Mouse (Mus musculus) v-Abl transformed pro-B cells (cell line): ENCODE results near the gene Pold1.

Experiments
- in situ Hi-C, 2 experiments: fragments of 400-800 bp; cut with MboI; formaldehyde crosslinking; loops; one replicate each; pipeline ENCODE4 v1.15.1; 2025; ENCODE audit not compliant: unreplicated experiment in 2 of 2

The Pold1 gene

DNA sequence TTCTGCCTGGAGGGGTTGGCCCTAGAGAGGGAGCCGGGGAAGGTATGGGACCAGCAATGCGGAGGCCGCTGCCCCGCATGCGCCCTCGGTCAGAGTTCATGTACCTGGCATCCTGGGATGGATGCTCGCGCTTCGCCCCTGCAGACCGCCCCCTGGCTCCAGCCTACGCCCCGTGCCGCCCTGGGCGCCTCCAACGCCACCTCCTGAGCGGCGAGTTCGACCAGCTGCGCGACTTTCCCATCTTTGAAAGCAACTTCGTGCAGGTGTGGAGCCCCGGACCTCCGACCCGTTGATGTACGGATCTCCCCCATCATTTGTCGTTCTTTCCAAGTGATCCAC, 51.9 kb downstream of the Pold1 start:
- in situ Hi-C loops = loop anchor here (10.0 to 25.0 kb wide), 2 partner anchors 122 to 809 kb away; partner anchors contain the start of gene Klk14 (in 1 of the 2)

DNA sequence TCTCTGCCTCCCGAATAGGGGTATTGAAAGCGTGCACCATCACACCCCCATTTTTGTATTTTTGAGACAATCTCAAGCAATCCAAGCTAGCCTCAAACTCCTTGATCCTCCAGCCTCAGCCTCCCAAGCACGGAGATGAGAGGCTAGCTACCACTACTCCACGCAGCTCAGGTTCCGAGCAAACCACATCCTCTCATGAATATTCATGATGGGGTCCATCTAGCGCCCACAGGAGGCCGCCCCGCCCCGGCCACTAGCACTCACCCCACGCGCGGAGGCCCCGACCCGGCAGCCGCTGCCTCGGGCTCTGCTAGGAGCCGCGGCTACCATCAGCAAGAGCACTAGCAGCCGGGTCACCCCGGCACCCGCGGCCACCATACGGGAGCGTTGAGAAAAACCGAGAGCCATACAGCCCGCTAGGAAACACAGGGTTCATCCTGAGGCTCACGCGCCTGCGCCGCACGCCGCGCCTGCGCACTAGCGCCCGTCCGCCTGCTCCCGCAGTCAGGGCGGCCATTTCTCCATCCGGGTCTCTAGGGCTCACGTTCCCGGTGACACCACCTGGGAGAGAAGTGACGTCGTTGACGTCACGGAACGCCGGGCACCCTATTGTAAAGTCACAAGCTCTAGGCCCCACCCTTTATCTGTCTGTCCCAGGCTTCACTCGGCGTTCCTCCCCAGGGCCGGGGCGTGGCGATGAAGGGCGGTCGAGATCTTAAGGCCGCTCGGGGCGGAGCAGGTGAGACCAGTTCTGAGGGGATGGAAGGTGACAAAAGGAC, 52.5 kb downstream of the Pold1 start, which contains the start of the genes Emc10 and Fam71e1:
Gene Emc10 (minus strand): TSS at position 538 of the 779 bp plus-strand sequence.
Gene Fam71e1 (plus strand): TSS at position 590 of the 779 bp plus-strand sequence.
- in situ Hi-C loops = loop anchor here (10.0 to 25.0 kb wide), 2 partner anchors 121 to 809 kb away; partner anchors contain the start of gene Klk14 (in 1 of the 2)

DNA sequence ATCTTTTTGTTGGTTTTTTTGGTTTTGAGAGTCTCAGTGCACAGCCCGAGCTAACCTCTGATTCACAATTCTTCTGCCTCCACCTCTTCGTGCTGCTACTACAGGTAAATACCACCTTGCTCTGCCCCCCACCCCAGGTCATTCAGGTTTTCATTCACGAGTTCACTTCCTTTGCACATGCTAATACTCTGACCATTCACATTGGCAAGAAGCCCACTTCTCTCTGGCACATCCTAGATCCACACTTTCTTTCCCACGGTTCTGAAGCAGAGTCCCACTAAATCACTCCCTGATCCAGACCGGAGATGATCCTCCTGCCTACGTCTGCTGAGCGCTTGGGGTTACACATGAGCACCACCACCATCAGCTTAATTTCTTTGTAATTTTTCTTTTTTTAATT, 53.6 kb downstream of the Pold1 start:
- in situ Hi-C loops = loop anchor here (10.0 to 25.0 kb wide), 2 partner anchors 120 to 808 kb away; partner anchors contain the start of gene Klk14 (in 1 of the 2)

- in situ Hi-C loops = loop anchor here (10.0 to 25.0 kb wide), 2 partner anchors 120 to 807 kb away; partner anchors contain the start of gene Klk14 (in 1 of the 2)
These were observed 54.0 kb downstream of the Pold1 start for GRCm38 (mm10) chr7:44494681-44495080.

DNA sequence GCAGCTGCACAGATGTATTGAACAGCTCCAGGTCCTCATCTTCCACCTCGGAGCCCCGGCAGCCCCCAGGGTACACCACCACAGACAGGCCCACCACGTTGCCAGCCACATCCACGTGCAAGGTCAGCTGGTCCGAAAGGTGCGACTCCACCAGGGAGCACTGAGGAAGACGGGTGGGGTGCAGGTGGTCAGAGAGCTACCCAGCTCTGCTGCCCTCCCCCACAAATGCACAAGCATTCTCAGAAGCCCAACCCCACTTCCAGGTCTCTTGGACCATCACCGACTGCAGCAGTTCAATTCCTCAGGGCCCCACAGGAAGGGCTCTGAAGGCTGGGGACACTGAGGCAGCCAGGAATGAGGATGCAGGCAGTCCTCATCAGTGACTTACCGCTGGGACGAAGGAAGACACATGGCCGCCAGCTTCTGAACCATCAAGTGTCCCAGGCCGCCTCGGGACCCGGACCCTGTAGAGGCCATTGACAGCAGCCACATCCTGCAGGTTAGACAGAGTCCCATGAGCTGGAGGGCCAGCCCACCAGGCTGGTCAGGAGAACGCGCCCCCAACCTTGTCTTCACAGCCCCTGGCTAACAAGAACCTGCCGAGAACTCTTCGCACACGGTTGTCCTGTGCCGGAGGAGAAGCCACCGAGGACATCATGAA, 56.4 kb downstream of the Pold1 start:
- in situ Hi-C loops = loop anchor here (10.0 to 25.0 kb wide), 2 partner anchors 117 to 805 kb away; partner anchors contain the start of gene Klk14 (in 1 of the 2)

DNA sequence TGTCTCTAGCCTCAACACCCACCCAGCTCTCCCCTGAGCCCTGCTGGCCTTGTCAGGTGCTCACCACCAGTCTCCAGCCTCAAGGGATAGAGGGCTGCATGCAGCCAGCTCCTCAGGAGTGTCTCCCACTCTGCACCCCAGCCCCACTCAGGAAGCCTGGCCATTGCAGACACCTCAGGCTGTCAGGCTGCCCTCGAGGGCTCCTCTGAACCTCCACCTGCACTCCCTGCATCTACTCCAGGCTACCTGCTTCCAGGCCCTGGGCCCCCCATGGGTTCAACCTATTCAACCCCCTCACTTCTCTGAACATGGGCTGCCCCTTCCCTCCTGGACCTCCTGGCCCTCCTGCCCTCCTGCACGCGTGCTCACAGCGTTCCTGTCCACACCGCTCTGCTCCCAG, 57.3 kb downstream of the Pold1 start:
- in situ Hi-C loops = loop anchor here (10.0 to 25.0 kb wide), 2 partner anchors 117 to 804 kb away; partner anchors contain the start of gene Klk14 (in 1 of the 2)

GRCm38 (mm10) chr7:44490281-44490680, 58.4 kb downstream of the Pold1 start:
- in situ Hi-C loops = loop anchor here (10.0 to 25.0 kb wide), 2 partner anchors 115 to 803 kb away; partner anchors contain the start of gene Klk14 (in 1 of the 2)

GRCm38 (mm10) chr7:44488545-44488944, 60.1 kb downstream of the Pold1 start:
- in situ Hi-C loops = loop anchor here (5.0 to 25.0 kb wide), 2 partner anchors 226 to 801 kb away; partner anchors contain the start of genes Gm15517 (in 1 of the 2) and Klk14 (in 1 of the 2)

DNA sequence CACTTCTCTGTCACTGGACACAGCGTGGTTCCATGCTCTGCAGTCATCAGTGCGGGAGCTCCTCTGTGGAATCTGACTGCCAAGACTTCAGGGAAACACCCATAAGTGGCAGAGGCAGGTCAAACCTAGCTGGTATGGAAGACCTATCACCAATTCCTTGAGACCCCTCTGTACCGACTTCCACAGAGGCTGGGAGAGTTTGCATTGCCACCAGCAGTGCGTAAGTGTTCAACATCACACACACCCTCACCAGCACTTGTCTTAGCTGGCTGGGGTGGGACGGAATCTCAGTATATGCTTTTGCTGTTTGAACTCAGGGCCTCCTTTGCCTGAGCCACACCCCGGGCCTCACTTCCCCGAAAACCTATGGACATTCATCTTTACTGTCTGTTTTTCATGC, 60.7 kb downstream of the Pold1 start:
- in situ Hi-C loops = loop anchor here (5.0 to 25.0 kb wide), 2 partner anchors 226 to 801 kb away; partner anchors contain the start of genes Gm15517 (in 1 of the 2) and Klk14 (in 1 of the 2)

DNA sequence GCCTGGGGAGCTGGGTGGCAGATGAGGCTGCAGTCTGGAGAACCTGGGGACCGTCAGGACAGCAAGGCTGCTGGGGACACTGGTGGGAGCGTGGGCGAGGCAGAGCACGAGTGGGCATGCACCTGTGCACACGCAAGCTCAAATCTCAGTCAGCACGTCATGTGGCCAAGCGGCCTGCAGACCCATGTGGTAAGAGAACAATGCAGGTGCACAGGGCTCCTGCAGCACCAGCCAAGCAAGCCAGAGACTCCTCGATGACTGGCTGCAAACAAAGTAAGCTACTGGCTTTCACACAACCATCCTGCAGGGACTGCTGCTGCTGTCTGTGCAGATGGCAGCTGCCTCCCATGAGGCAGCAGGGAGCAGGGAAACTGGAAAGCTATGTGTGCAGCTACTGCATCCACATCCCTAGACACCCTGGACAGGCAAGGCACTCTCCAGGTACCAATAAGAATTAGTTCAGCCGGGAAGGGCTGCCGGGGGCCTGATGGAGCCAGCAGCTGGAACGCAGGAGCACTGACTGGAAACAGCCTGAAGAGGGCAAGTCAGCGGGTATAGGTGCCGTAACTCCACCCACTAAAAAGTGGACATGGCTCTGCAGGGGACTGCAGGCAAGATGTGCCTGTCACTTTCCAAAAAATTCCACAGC, 61.6 kb downstream of the Pold1 start:
- in situ Hi-C loops = loop anchor here (5.0 to 25.0 kb wide), 2 partner anchors 225 to 800 kb away; partner anchors contain the start of genes Gm15517 (in 1 of the 2) and Klk14 (in 1 of the 2)

- in situ Hi-C loops = loop anchor here (5.0 to 25.0 kb wide), 2 partner anchors 223 to 798 kb away; partner anchors contain the start of genes Gm15517 (in 1 of the 2) and Klk14 (in 1 of the 2)
These were observed 63.0 kb downstream of the Pold1 start for GRCm38 (mm10) chr7:44485572-44486195.

GRCm38 (mm10) chr7:44484841-44485571, 63.6 kb downstream of the Pold1 start:
- in situ Hi-C loops = loop anchor here (5.0 to 25.0 kb wide), 2 partner anchors 223 to 798 kb away; partner anchors contain the start of genes Gm15517 (in 1 of the 2) and Klk14 (in 1 of the 2)

DNA sequence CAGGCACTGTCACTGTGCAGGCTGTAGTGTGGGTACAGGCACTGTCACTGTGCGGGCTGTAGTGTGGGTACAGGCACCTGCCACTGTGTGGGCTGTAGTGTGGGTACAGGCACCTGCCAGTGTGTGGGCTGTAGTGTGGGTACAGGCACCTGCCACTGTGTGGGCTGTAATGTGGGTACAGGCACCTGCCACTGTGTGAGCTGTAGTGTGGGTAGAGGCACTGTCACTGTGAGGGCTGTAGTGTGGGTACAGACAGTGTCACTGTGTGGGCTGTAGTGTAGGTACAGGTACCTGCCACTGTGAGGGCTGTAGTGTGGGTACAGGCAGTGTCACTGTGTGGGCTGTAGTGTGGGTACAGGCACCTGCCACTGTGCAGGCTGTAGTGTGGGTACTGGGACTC, 64.5 kb downstream of the Pold1 start:
- in situ Hi-C loops = loop anchor here in 1 of 2 experiments (25.0 kb wide), 1 partner anchor 797 kb away; the partner anchor contains the start of gene Klk14

DNA sequence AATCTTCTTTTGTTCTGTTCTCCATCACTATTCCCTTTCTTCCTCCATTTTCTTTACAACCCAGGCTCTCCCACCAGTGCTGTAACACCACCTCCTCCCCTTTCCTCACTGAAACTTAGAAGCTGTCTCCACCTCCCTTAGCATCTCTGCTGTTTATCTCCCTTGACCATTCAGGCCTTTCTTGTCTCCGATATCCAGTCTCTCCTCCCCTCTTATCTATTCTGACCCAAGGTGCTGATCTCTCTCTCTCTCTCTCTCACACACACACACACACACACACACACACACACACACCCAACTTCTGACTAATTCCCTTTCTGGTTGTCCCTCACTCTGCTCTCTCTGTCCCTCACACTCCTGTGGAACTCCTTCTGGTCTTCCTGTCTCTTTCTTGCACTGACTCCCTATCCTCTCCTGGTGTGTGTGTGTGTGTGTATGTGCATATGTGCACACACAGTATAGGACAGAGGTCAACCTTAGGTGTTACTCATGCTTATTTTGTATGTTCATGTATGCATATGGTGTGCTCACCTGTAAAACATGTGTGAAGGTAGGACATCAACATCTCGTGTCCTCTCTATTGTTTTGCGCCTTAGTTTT, 65.7 kb downstream of the Pold1 start:
- in situ Hi-C loops = loop anchor here in 1 of 2 experiments (25.0 kb wide), 1 partner anchor 796 kb away; the partner anchor contains the start of gene Klk14
